Mouse (Mus musculus): ENCODE results near the gene Dtwd1.
"Not testable (repeated sequence)": the region's sequence is repeated elsewhere in the genome, so short reads cannot be mapped to it uniquely, and the experiment has no call there.

The Dtwd1 gene

GRCm38 (mm10) chr2:126151855-126152571, at the start of gene Dtwd1, which contains the start of gene Fam227b:
TSS of gene Dtwd1 (plus strand) at chr2:126152141.
TSS of gene Fam227b (minus strand) at chr2:126152004.
- ChIA-PET POLR2A (interaction anchor here in 3 of 4 experiments (0.6 to 2.0 kb wide), 13 partner anchors 8 to 1247 kb away, joined by 3 to 9 read pairs (median 3); partner anchors contain the start of genes Cep152 (in 1 of the 3), Cops2 (in 1 of the 3), Galk2 (in 1 of the 3) and Secisbp2l (in 1 of the 3)), CTCF (interaction anchor here in 1 of 4 experiments (0.6 kb wide), 1 partner anchor 1078 kb away, joined by 5 read pairs; no protein-coding TSS in a partner anchor)

DNA sequence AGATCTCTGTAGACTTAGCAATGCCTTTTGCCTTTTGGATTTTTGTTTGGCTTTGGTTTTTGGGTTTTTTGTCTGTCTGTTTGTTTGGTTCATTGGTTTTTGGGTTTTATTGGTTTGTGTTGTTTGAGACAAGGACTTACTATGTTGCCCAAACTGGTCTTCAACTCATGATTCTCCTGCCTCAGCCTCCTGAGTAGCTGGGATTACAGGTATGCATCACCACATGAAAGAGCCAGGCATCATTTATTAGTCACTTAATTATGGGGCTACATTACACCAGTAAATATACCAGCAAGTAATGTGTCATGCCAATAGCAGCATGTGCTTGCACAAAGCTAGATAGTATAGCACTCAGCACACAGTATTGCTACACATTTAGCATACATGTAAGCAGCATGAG, 4.2 kb upstream of the Dtwd1 start:
- ChIA-PET CTCF (no interaction called here), POLR2A (no interaction called here)

- POLR2A ChIA-PET, result no interaction called here
- CTCF ChIA-PET, result no interaction called here
Measured at GRCm38 (mm10) chr2:126165277-126166018, 13.5 kb downstream of the Dtwd1 start.

DNA sequence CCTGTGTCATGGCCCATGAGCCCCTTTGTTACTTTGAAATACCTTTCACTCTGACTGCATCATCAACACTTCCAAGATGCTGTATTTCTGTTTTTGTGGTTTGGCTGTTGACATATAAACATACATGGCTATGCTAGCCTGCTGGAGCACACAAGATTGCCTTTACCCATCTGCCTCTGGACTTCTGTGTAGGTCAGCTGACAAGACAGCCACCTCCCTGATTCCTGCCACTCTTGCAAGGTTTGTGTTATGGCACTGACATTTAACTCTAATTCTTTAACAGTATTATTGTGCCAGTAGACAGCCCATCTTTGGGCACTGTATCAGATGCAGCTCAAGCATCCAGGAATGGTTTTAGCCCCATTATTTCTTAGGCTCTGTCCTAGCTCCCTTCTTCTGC, 14.4 kb downstream of the Dtwd1 start:
- ChIA-PET POLR2A (no interaction called here), CTCF (no interaction called here)

DNA sequence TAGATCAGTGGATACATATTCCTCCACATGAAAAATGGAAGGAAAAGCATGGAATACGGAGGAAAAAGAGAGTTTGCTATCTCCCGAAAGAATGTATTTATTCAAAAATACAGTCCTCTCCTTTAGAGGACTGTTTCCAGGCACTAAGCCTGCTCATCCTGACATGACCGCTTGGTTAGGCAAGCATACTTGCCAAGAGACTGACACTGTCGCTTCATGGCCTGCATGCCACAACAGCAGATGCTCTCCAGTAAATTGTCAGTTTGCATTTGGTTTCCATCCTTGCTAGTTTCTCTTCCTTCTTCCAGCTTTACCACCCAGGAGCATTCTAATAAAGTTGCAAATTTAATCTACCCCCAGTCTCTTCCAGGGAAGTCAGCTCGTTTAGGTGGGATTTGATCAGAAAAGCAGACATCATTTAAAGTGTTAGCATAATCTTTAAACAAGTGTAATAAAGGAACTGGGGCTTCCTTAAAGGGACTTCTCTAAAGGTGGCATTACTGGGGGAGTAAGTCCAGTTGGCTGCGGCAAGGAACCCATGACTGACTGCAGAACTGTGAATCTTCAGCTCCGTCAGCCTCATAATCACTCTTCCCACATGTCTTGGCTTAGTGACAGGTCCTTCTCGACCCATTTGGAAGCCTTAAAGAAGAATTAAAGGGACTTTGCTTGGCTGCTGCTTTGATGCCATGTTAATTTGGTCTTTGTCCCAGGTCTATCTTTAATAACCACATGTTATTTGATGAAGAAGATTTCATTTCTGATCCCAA, 15.1 kb downstream of the Dtwd1 start:
- POLR2A ChIA-PET, result no interaction called here
- CTCF ChIA-PET, result no interaction called here

- ChIA-PET CTCF (no interaction called here), POLR2A (interaction anchor here in 1 of 4 experiments (1.6 kb wide), 1 partner anchor 20 kb away, joined by 3 read pairs; the partner anchor contains the start of genes Dtwd1 and Fam227b)
Measured at GRCm38 (mm10) chr2:126171427-126171826, 19.5 kb downstream of the Dtwd1 start.

DNA sequence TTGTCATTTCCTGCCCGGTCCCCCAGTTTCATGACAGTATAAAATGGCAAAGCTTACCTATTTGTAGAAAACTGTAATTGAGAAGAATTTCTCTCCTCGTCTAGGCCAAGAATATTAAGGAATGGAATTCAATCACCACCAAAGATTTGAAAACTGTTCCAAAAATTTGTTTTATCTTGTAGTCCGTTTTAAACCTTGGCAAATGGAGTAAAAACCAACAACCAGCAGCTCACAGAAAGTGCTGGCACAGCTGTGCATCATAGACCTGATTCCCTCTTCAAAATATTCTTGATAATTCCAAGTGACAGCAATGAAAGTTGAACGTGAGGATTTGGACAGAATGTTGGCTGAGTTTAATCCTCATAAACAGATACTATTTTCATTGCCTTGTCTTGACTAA, 39.4 kb downstream of the Dtwd1 start:
- ChIA-PET POLR2A (no interaction called here), CTCF (no interaction called here)

GRCm38 (mm10) chr2:126192129-126192528, 40.2 kb downstream of the Dtwd1 start:
- POLR2A ChIA-PET, result no interaction called here
- CTCF ChIA-PET, result no interaction called here

GRCm38 (mm10) chr2:126195631-126196356, 43.9 kb downstream of the Dtwd1 start:
- ChIA-PET CTCF (interaction anchor here in 1 of 4 experiments (0.6 kb wide), 2 partner anchors 322 to 670 kb away, joined by 3 to 8 read pairs; no protein-coding TSS in a partner anchor), POLR2A (no interaction called here)

DNA sequence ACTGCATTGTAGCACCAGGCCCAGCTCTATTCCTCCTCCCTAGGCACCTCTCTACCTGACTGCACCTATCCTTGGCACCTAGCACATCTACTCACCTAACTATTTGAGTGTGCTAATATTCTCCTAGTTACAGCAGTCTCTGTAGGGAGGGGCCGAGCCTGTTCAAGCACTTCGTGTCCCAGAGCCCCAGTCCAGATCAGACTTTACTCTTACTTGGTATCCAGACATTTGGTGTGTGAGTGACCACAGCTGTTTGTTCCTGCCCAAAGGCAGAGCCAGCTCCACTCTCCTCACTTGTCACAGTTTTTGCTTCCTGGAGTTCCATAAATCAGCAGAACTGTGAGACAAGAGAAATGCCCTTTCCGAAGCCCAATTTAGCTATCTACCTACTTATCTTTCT, 47.0 kb downstream of the Dtwd1 start:
- CTCF ChIA-PET, result interaction anchor here in 1 of 4 experiments (0.7 kb wide), 1 partner anchor 706 kb away, joined by 4 read pairs; no protein-coding TSS in a partner anchor
- POLR2A ChIA-PET, result no interaction called here

DNA sequence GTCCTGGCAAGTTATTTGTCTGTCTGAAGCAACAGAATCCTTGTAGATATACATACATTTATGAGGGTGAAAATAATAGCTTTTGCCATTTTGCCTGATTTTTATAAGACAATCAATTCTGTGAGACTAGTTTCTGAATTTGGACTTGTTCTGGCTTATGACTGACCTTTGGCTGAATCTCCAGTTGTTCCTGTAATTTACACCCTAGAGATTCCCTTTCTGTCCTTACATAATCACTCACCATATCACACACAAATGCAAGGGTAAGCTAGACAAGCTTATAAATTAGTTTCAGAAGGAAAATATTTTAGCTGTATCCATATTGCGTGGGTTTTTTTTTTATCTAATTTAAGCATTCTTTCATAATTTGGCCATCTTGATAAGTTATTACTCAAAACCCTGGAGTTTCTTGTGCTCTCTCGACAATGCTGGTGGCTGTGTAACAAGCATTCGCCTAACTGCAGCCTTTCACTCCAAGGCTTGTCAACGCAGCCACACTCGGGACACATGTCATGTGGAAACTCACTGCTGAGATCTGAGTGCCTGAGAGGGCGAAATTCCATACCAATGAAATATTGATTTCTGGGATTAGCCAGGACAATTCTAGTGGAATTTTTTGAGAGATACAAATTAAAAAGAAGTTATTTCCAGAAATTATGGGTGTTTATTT, 59.2 kb downstream of the Dtwd1 start:
- ChIA-PET POLR2A (no interaction called here), CTCF (no interaction called here)

- POLR2A ChIA-PET, CTCF ChIA-PET: not testable (repeated sequence)
Measured at GRCm38 (mm10) chr2:126214800-126215199, 62.9 kb downstream of the Dtwd1 start, which contains the start of gene Gm17555. TSS of gene Gm17555 (plus strand) at chr2:126215100.
